Mouse (Mus musculus) liver, postnatal 0 days (tissue): ENCODE data around the gene Sppl2c. TPM values are rescaled to one million over a fixed set of nuclear protein-coding genes. Genes with fewer than 3 reads are reported as not detected.

Experiments
- ATAC-seq: fragments of 200-750 bp; cut with Nextera tagmentation; 2 replicates; pipeline ENCODE4 v1.8.0; 2017; ENCODE audit warnings: mild to moderate bottlenecking, moderate library complexity
- DNase-seq: peaks from one replicate; pipeline ENCODE4 v3.0.0-alpha.2; 2016
- H3K27ac ChIP-seq: fragments of 300-500 bp; sonication (generic); 2 replicates; pipeline ENCODE4 v1.5.1; 2014; ENCODE audit warnings: antibody characterized with exemption, moderate library complexity, mild to moderate bottlenecking, low read depth
- H3K27me3 ChIP-seq: fragments of 300-500 bp; sonication (generic); 2 replicates; pipeline ENCODE4 v1.6.1; 2014; ENCODE audit warnings: low read length, control low read depth, mixed read lengths; ENCODE audit not compliant: insufficient read depth
- H3K36me3 ChIP-seq: fragments of 300-500 bp; sonication (generic); replicated peaks from 2 replicates; pipeline ENCODE4 v1.6.1; 2014; ENCODE audit warnings: mild to moderate bottlenecking, control low read depth, low read length, moderate library complexity, mixed read lengths; ENCODE audit not compliant: insufficient read depth
- H3K4me1 ChIP-seq: fragments of 300-500 bp; sonication (generic); 2 replicates; pipeline ENCODE4 v1.6.1; 2014; ENCODE audit warnings: antibody characterized with exemption, mild to moderate bottlenecking, control low read depth; ENCODE audit not compliant: insufficient read depth
- H3K4me2 ChIP-seq: fragments of 300-500 bp; sonication (generic); 2 replicates; pipeline ENCODE4 v1.6.1; 2014; ENCODE audit warnings: low read depth, mild to moderate bottlenecking, low read length, moderate library complexity, mixed read lengths
- H3K4me3 ChIP-seq: fragments of 300-500 bp; sonication (generic); 2 replicates; pipeline ENCODE4 v1.5.1; 2014; ENCODE audit warnings: low read depth, low read length
- H3K9ac ChIP-seq: fragments of 300-500 bp; sonication (generic); replicated peaks from 2 replicates; pipeline ENCODE4 v1.6.1; 2014; ENCODE audit warnings: mild to moderate bottlenecking, moderate library complexity
- H3K9me3 ChIP-seq: fragments of 300-500 bp; sonication (generic); 2 replicates; pipeline ENCODE4 v1.6.1; 2016; ENCODE audit warnings: mild to moderate bottlenecking, control low read depth, low read length, mixed read lengths
- CTCF ChIP-seq: sonication (generic); IDR thresholded peaks from 2 replicates; pipeline ENCODE4 v1.5.1; 2016; ENCODE audit warnings: antibody characterized with exemption, low read depth
- EP300 ChIP-seq: IDR thresholded peaks from 2 replicates; pipeline ENCODE4 v1.6.1; 2016; ENCODE audit warnings: antibody characterized with exemption, low read depth, mild to moderate bottlenecking
- WGBS: fragments of 180-500 bp; shearing (Covaris S2); extraction: QIAGEN DNeasy Blood & Tissue Kit; methylation state at CpG from one replicate; pipeline ENCODE4 v1.1.7; 2014; ENCODE audit not compliant: insufficient replicate concordance; 5-methylcytosine and 5-hydroxymethylcytosine counted together
- polyA plus RNA-seq: library from polyadenylated mRNA; unstranded; fragments of >200 nt; fragmentation: Nextera tagmentation; extraction: Ambion mirVana; gene quantifications from 2 replicates; pipeline ENCODE4 v1.2.1, GENCODE M21; 2015

The Sppl2c gene
- polyA plus RNA-seq, 1 experiment from 2014 or later: not detected

DNA sequence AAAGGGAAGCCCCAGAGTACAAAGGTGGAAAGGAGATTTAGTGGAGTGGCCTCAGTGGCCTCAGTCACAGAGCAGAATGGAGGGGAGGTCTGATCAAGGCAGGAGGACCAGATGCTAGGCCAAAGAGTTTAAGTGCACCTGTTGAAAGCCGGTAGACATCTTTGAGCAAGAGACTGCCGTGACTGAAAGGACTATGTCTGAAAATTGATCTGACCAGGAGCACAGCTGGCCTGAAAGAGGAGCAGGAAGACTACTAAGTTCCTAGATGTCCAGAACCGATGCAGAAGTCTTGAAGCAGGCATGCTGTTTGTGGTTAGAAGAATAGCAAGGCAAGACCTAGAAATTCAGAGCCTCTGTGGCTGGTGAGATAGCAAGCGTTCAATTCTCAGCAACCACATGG, 43.3 kb downstream of the Sppl2c start:
- H3K4me2 ChIP-seq: no peak overlapping the region
- DNase-seq: no peak
- H3K9ac ChIP-seq: no peak overlapping the region
- peaks cover 38% of the 10 kb centered on the region for H3K27me3 ChIP-seq
- no peak overlapping the region for H3K27ac ChIP-seq
- ATAC-seq: no peak
- H3K4me3 ChIP-seq: no peak overlapping the region
- no peaks in the 10 kb centered on the region for H3K36me3 ChIP-seq
- H3K9me3 ChIP-seq: no peaks in the 10 kb centered on the region
- H3K4me1 ChIP-seq: peaks cover 16% of the 10 kb centered on the region
- TF ChIP-seq CTCF (no peak), EP300 (no peak)
- 62% methylated on average over 4 of the region's 4 CpGs for WGBS

DNA sequence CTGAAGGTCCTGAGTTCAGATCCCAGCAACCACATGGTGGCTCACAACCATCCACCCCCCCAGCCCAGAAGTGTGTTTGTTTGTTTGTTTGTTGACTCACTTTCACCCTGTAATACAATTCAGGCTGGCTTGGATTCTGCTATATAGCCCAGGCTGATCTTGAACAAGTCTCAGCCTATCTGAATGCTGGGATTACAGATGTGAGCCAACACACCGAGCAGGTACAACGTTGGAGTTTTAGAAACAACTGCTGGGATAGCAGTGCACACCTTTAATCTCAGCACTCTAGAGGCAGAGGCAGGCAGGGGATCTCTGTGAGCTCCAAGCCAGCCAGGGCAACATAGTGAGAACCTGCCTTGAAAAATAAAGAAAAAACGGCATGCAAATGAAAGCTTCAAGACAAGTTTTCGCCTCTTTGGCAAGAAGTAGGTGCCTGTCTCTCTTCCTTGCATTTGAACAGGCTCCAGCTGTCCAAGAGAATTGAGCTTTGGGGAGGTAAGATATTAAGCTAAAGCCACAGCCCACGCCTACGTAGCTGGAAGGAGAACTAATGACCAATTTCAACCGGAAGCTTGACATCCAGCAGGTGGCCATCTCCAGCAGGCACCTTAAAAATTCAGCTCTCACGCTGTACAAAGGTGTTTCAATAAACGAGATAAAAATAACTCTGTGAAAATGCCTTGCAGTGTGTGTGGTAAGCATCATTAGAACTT, 44.1 kb downstream of the Sppl2c start:
- ATAC-seq (no peak), DNase-seq (no peak)
- peaks cover 46% of the 10 kb centered on the region for H3K27me3 ChIP-seq

GRCm38 (mm10) chr11:104231041-104231911, 45.1 kb downstream of the Sppl2c start, which contains the start of gene Mapt:
Mapt (plus strand) TSS chr11:104231390.
- Histone ChIP-seq H3K4me3 (peak within 1 kb of the TSS; percentile 59), H3K27ac (no peak within 1 kb of the TSS), H3K9me3 (no peaks in the 10 kb centered on the region), H3K9ac (peak within 1 kb of the TSS; percentile 43; the same call in 1 of the 2 replicates), H3K27me3 (peaks cover 56% of the 10 kb centered on the region), H3K4me2 (peak within 1 kb of the TSS; percentile 75), H3K4me1 (peaks cover 16% of the 10 kb centered on the region), H3K36me3 (no peaks in the 10 kb centered on the region)
- ATAC-seq: peak; percentile 94
- TF ChIP-seq EP300 (no peak), CTCF (peak; percentile 86)
- WGBS: 1% methylated on average over 56 of the region's 94 CpGs
- DNase-seq: peak; percentile 86

More for the DNA sequence above, 44.1 kb downstream of the Sppl2c start:
- Histone ChIP-seq H3K9ac (no peak overlapping the region), H3K27ac (no peak overlapping the region), H3K9me3 (no peaks in the 10 kb centered on the region), H3K4me1 (peaks cover 16% of the 10 kb centered on the region), H3K4me3 (peak overlapping the region; percentile 59), H3K4me2 (peak overlapping the region; percentile 75), H3K36me3 (no peaks in the 10 kb centered on the region)
- 11% methylated on average over 9 of the region's 9 CpGs for WGBS
- TF ChIP-seq EP300: no peak
- peak; percentile 22; the same call in 1 of the 2 replicates for TF ChIP-seq CTCF

DNA sequence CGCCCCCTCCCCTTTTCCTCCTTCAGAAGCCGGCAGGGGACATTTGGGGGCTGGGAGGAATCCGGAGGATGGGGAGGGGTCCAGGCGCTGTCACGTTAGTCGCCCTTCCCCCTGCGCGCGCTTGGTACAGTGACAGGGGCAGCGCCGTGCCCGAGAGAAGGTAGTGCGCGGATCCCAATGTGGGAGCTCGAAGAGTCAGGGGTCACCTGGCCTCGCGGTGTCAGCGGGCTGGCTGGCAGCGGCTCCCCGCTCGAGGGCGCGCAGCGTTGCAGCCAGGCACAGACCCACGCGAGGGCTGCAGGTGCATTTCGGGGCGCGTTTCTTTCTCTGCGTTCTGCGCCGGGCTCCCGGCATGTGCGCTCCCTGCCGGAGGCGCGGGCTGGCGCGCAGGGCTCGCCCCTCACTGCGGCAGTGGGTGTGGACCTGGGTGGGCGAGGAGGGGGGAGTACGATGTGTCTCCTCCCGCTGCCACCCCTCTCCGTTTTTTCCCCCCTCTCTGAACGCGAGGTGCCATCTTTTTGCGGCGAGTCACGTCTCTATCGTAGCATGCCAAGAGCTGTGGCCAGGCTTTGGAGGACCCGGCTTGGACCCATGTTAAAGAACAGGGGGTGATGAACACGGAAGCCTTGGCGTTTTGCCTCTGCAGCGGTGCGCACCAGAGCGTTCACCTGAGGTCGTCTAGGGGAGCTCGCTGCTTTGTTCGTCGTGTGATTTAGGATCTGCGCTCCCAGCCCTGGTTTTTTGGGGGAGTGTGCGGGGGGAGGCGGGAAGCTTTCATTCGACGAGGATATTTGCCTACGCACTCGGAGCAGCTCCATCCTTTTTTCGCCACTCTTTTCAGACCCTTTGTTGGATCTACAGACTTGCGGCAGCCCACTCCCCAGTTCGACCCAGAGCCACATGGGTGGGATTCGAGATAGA, 46.3 kb downstream of the Sppl2c start:
- Histone ChIP-seq H3K4me1 (peaks cover 16% of the 10 kb centered on the region), H3K4me2 (peak overlapping the region; percentile 75), H3K9me3 (no peaks in the 10 kb centered on the region), H3K27ac (no peak overlapping the region), H3K36me3 (no peaks in the 10 kb centered on the region), H3K9ac (no peak overlapping the region), H3K27me3 (peaks cover 60% of the 10 kb centered on the region), H3K4me3 (peak overlapping the region; percentile 59)
- no peak for ATAC-seq
- DNase-seq: no peak
- no peak for TF ChIP-seq CTCF
- no peak for TF ChIP-seq EP300
- 2% methylated on average over 52 of the region's 72 CpGs for WGBS

DNA sequence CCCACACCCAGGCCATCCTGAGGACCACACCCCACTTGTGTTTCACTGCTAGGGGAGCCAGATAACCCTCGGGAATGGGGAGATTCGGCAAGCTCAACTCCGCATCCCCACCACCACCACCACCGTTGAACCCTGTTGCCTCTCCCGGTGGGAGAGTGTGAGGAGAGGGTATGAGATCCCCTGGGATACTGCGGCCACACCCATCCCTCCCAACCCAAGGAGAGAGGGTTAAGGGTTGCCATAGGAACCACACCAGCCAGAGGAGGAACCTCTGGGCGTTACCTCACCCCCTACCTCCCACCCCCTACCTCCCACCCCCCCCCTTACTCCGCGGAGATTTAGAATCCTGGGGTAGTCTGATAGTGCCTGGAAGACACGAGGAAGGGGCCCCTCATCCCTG, 47.0 kb downstream of the Sppl2c start:
- Histone ChIP-seq H3K9ac (no peak overlapping the region), H3K36me3 (no peaks in the 10 kb centered on the region)
- ATAC-seq: no peak

More for the DNA sequence above, 47.0 kb downstream of the Sppl2c start:
- 4% methylated on average over 8 of the region's 10 CpGs for WGBS
- no peak for DNase-seq
- H3K4me1 ChIP-seq: peaks cover 16% of the 10 kb centered on the region
- TF ChIP-seq EP300 (no peak), CTCF (no peak)
- H3K27ac ChIP-seq: no peak overlapping the region
- no peaks in the 10 kb centered on the region for H3K9me3 ChIP-seq
- H3K4me2 ChIP-seq: no peak overlapping the region
- peak overlapping the region; percentile 59; the same call in 1 of the 2 replicates for H3K4me3 ChIP-seq
- H3K27me3 ChIP-seq: peaks cover 60% of the 10 kb centered on the region
